Mouse (Mus musculus): ENCODE results near the gene Olfr1140. TPM values are rescaled to one million over a fixed set of nuclear protein-coding genes. Genes with fewer than 3 reads are reported as not detected.

Gene Olfr1140
- not detected in 2 replicates for polyA plus RNA-seq (2015; fragmentation: Nextera tagmentation; extraction: Ambion mirVana)

GRCm38 (mm10) chr2:87743452-87743851, at the start of gene Olfr1140:
Gene Olfr1140, plus strand, starts transcription at chr2:87743752.
- H3K4me1 ChIP-seq (ENCODE audit: control insufficient read depth, insufficient read depth, low read length), result no peaks in the 10 kb centered on the region
- H3K9me3 ChIP-seq (replicated peaks; ENCODE audit: control insufficient read depth, low read length), result no peaks in the 10 kb centered on the region
- H3K27me3 ChIP-seq (ENCODE audit: control insufficient read depth, insufficient read depth, low read length), result no peaks in the 10 kb centered on the region
- no peak within 1 kb of the TSS for H3K4me3 ChIP-seq (replicated peaks; ENCODE audit: low read length)
- H3K4me2 ChIP-seq (ENCODE audit: low read depth, low read length), result no peak within 1 kb of the TSS
- no peak within 1 kb of the TSS for H3K9ac ChIP-seq (ENCODE audit: low read length)
- no peak for ATAC-seq (ENCODE audit: insufficient read depth, low FRiP score)
- H3K27ac ChIP-seq (ENCODE audit: low read length), result no peak within 1 kb of the TSS
- WGBS, result 78% methylated on average over 3 of the region's 3 CpGs
- no peaks in the 10 kb centered on the region for H3K36me3 ChIP-seq (ENCODE audit: control insufficient read depth, insufficient read depth, low read length)

DNA sequence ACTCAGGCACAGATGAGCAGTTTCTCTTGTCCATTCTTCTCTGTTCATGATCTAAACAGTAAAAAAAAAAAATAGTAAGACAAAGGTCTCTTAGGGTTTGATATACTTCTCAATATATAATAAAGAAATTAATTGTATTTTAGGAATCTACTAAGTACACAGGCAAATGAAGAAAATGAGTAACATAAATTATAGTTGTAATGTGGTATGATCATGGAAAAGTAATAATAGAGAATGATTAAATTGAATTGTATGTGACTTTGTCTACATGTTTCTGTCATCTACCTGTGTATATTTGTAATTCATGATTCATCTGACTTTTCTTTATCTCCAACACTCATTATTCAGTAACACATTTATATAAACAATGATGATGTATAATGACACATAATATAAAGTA, 49.7 kb upstream of the Olfr1140 start, which contains the start of gene Olfr1136:
Olfr1136 (minus strand) TSS at position 101 of the 400 bp plus-strand sequence.
- Histone ChIP-seq H3K36me3 (ENCODE audit: control insufficient read depth, insufficient read depth, low read length) (no peaks in the 10 kb centered on the region), H3K4me1 (ENCODE audit: control insufficient read depth, insufficient read depth, low read length) (no peaks in the 10 kb centered on the region), H3K27me3 (ENCODE audit: control insufficient read depth, insufficient read depth, low read length) (no peaks in the 10 kb centered on the region), H3K9me3 (replicated peaks; ENCODE audit: control insufficient read depth, low read length) (no peaks in the 10 kb centered on the region), H3K9ac (ENCODE audit: low read length) (no peak within 1 kb of the TSS), H3K4me3 (replicated peaks; ENCODE audit: low read length) (no peak within 1 kb of the TSS), H3K27ac (ENCODE audit: low read length) (no peak within 1 kb of the TSS), H3K4me2 (ENCODE audit: low read depth, low read length) (no peak within 1 kb of the TSS)
- ATAC-seq (ENCODE audit: insufficient read depth, low FRiP score), result no peak

GRCm38 (mm10) chr2:87713079-87713478, 30.5 kb upstream of the Olfr1140 start, which contains the start of gene Olfr1137:
Gene Olfr1137, minus strand, starts transcription at chr2:87713179.
- no peaks in the 10 kb centered on the region for H3K36me3 ChIP-seq (ENCODE audit: control insufficient read depth, insufficient read depth, low read length)
- H3K4me2 ChIP-seq (ENCODE audit: low read depth, low read length), result no peak within 1 kb of the TSS
- H3K9me3 ChIP-seq (replicated peaks; ENCODE audit: control insufficient read depth, low read length), result no peaks in the 10 kb centered on the region
- no peaks in the 10 kb centered on the region for H3K27me3 ChIP-seq (ENCODE audit: control insufficient read depth, insufficient read depth, low read length)
- no peaks in the 10 kb centered on the region for H3K4me1 ChIP-seq (ENCODE audit: control insufficient read depth, insufficient read depth, low read length)
- H3K4me3 ChIP-seq (replicated peaks; ENCODE audit: low read length), result no peak within 1 kb of the TSS
- ATAC-seq (ENCODE audit: insufficient read depth, low FRiP score), result no peak
- H3K9ac ChIP-seq (ENCODE audit: low read length), result no peak within 1 kb of the TSS
- no peak within 1 kb of the TSS for H3K27ac ChIP-seq (ENCODE audit: low read length)

DNA sequence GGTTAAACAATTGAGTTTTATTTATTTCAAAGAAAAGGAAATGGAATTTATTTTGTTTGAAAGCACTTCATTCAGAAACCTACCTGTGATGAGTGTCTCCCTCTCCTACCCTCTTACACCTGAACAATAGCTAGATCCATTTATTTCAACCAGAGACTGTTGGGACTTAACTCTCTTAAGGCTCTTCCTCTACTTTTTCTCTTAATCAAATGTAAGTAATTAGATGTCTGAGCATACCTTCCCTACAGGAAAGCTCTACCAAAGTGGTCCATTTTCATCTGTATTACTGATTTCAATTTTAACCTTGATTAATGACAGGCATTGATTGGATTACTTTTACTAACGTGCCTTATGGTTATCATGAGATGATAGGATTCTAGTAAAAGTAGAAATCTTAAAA, 3.7 kb upstream of the Olfr1140 start, which contains the start of gene Olfr1138:
Olfr1138 (minus strand) TSS at position 101 of the 400 bp plus-strand sequence.
- H3K4me1 ChIP-seq (ENCODE audit: control insufficient read depth, insufficient read depth, low read length), result no peaks in the 10 kb centered on the region
- WGBS, result 84% methylated on average over 1 of the region's 1 CpGs
- ATAC-seq (ENCODE audit: insufficient read depth, low FRiP score), result no peak
- H3K4me2 ChIP-seq (ENCODE audit: low read depth, low read length), result no peak within 1 kb of the TSS
- no peaks in the 10 kb centered on the region for H3K36me3 ChIP-seq (ENCODE audit: control insufficient read depth, insufficient read depth, low read length)
- no peak within 1 kb of the TSS for H3K9ac ChIP-seq (ENCODE audit: low read length)
- no peaks in the 10 kb centered on the region for H3K9me3 ChIP-seq (replicated peaks; ENCODE audit: control insufficient read depth, low read length)
- no peak within 1 kb of the TSS for H3K4me3 ChIP-seq (replicated peaks; ENCODE audit: low read length)
- no peaks in the 10 kb centered on the region for H3K27me3 ChIP-seq (ENCODE audit: control insufficient read depth, insufficient read depth, low read length)
- H3K27ac ChIP-seq (ENCODE audit: low read length), result no peak within 1 kb of the TSS

DNA sequence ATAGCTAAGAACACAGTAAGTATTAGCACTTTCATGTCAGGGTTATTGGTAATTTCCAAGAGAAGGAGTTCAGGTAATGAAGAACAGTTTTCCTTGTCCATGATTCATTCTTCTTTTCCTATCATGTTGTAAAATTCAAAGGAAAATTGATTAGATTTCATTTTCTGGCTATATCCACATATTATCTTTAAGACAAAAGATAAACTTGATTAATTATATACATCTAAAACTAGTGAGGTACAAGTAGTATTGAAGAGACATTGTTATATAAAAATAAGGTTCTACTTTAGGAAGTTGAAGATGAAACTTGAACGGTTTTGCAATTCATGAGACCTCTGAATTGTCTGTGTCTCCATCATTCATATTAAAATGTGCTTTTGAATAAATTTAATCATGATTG, 10.3 kb downstream of the Olfr1140 start, which contains the start of gene Olfr1141:
Olfr1141 (minus strand) TSS at position 101 of the 400 bp plus-strand sequence.
- Histone ChIP-seq H3K4me3 (replicated peaks; ENCODE audit: low read length) (no peak within 1 kb of the TSS), H3K27me3 (ENCODE audit: control insufficient read depth, insufficient read depth, low read length) (no peaks in the 10 kb centered on the region), H3K27ac (ENCODE audit: low read length) (no peak within 1 kb of the TSS), H3K36me3 (ENCODE audit: control insufficient read depth, insufficient read depth, low read length) (no peaks in the 10 kb centered on the region), H3K9ac (ENCODE audit: low read length) (no peak within 1 kb of the TSS), H3K9me3 (replicated peaks; ENCODE audit: control insufficient read depth, low read length) (no peaks in the 10 kb centered on the region), H3K4me1 (ENCODE audit: control insufficient read depth, insufficient read depth, low read length) (no peaks in the 10 kb centered on the region), H3K4me2 (ENCODE audit: low read depth, low read length) (no peak within 1 kb of the TSS)
- 89% methylated on average over 1 of the region's 1 CpGs for WGBS
- no peak for ATAC-seq (ENCODE audit: insufficient read depth, low FRiP score)

DNA sequence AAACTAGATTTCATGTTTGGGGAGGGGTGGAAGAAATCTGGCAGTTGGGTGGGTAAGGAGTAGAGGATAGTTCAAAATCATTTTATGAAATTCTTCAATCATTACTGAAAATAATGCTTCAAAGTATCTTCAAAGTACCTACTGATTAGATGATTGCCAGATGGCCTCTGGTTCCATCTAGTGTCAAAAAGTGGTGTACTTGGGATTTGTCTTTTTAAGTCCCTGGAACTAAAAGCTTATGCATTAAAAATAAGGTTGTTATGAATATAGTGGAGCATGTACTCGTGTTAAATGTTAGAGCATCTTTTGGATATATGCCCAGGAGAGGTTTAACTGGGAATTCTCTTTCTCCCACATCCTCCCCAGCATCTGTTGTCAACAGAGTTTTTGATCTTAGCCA, 32.6 kb downstream of the Olfr1140 start:
- Histone ChIP-seq H3K36me3 (ENCODE audit: control insufficient read depth, insufficient read depth, low read length) (no peaks in the 10 kb centered on the region), H3K27ac (ENCODE audit: low read length) (no peak overlapping the region), H3K4me2 (ENCODE audit: low read depth, low read length) (no peak overlapping the region), H3K9ac (ENCODE audit: low read length) (no peak overlapping the region), H3K27me3 (ENCODE audit: control insufficient read depth, insufficient read depth, low read length) (no peaks in the 10 kb centered on the region), H3K4me1 (ENCODE audit: control insufficient read depth, insufficient read depth, low read length) (no peaks in the 10 kb centered on the region), H3K4me3 (replicated peaks; ENCODE audit: low read length) (no peak overlapping the region), H3K9me3 (replicated peaks; ENCODE audit: control insufficient read depth, low read length) (no peaks in the 10 kb centered on the region)
- no peak for ATAC-seq (ENCODE audit: insufficient read depth, low FRiP score)
- 33% methylated on average over 1 of the region's 1 CpGs for WGBS

GRCm38 (mm10) chr2:87779183-87779582, 35.6 kb downstream of the Olfr1140 start, which contains the start of gene Olfr152:
Gene Olfr152, plus strand, starts transcription at chr2:87779483.
- no peaks in the 10 kb centered on the region for H3K4me1 ChIP-seq (ENCODE audit: control insufficient read depth, insufficient read depth, low read length)
- H3K4me3 ChIP-seq (replicated peaks; ENCODE audit: low read length), result no peak within 1 kb of the TSS
- no peak within 1 kb of the TSS for H3K4me2 ChIP-seq (ENCODE audit: low read depth, low read length)
- WGBS, result 67% methylated on average over 4 of the region's 4 CpGs
- H3K27me3 ChIP-seq (ENCODE audit: control insufficient read depth, insufficient read depth, low read length), result no peaks in the 10 kb centered on the region
- no peak within 1 kb of the TSS for H3K27ac ChIP-seq (ENCODE audit: low read length)
- no peak for ATAC-seq (ENCODE audit: insufficient read depth, low FRiP score)
- H3K36me3 ChIP-seq (ENCODE audit: control insufficient read depth, insufficient read depth, low read length), result no peaks in the 10 kb centered on the region
- no peak within 1 kb of the TSS for H3K9ac ChIP-seq (ENCODE audit: low read length)
- no peaks in the 10 kb centered on the region for H3K9me3 ChIP-seq (replicated peaks; ENCODE audit: control insufficient read depth, low read length)

Other genes starting within 250 kb of the Olfr1140 start
- not detected in 2 replicates for gene Pramel7, start 246.7 kb upstream of the Olfr1140 start, polyA plus RNA-seq (2015; fragmentation: Nextera tagmentation; extraction: Ambion mirVana)
- not detected in 2 replicates for gene Pramel6, start 237.2 kb upstream of the Olfr1140 start, polyA plus RNA-seq (2015; fragmentation: Nextera tagmentation; extraction: Ambion mirVana)
- gene Olfr153, start 212.0 kb upstream of the Olfr1140 start, polyA plus RNA-seq (2015; fragmentation: Nextera tagmentation; extraction: Ambion mirVana), result not detected in 2 replicates
- gene Olfr1128, start 198.2 kb upstream of the Olfr1140 start, polyA plus RNA-seq (2015; fragmentation: Nextera tagmentation; extraction: Ambion mirVana), result not detected in 2 replicates
- not detected in 2 replicates for gene Olfr1129, start 169.8 kb upstream of the Olfr1140 start, polyA plus RNA-seq (2015; fragmentation: Nextera tagmentation; extraction: Ambion mirVana)
- gene Olfr1130, start 137.5 kb upstream of the Olfr1140 start, polyA plus RNA-seq (2015; fragmentation: Nextera tagmentation; extraction: Ambion mirVana), result not detected in 2 replicates
- not detected in 2 replicates for gene Olfr1131, start 116.6 kb upstream of the Olfr1140 start, polyA plus RNA-seq (2015; fragmentation: Nextera tagmentation; extraction: Ambion mirVana)
- not detected in 2 replicates for gene Olfr1132, start 106.2 kb upstream of the Olfr1140 start, polyA plus RNA-seq (2015; fragmentation: Nextera tagmentation; extraction: Ambion mirVana)
- not detected in 2 replicates for gene Olfr1133, start 96.4 kb upstream of the Olfr1140 start, polyA plus RNA-seq (2015; fragmentation: Nextera tagmentation; extraction: Ambion mirVana)
- gene Olfr1134, start 85.3 kb upstream of the Olfr1140 start, polyA plus RNA-seq (2015; fragmentation: Nextera tagmentation; extraction: Ambion mirVana), result not detected in 2 replicates
- gene Olfr1135, start 70.1 kb upstream of the Olfr1140 start, polyA plus RNA-seq (2015; fragmentation: Nextera tagmentation; extraction: Ambion mirVana), result not detected in 2 replicates
- gene Olfr1136, start 49.8 kb upstream of the Olfr1140 start, polyA plus RNA-seq (2015; fragmentation: Nextera tagmentation; extraction: Ambion mirVana), result not detected in 2 replicates
- not detected in 2 replicates for gene Olfr1137, start 30.6 kb upstream of the Olfr1140 start, polyA plus RNA-seq (2015; fragmentation: Nextera tagmentation; extraction: Ambion mirVana)
- gene Olfr1138, start 3.8 kb upstream of the Olfr1140 start, polyA plus RNA-seq (2015; fragmentation: Nextera tagmentation; extraction: Ambion mirVana), result not detected in 2 replicates
- not detected in 2 replicates for gene Olfr1141, start 10.2 kb downstream of the Olfr1140 start, polyA plus RNA-seq (2015; fragmentation: Nextera tagmentation; extraction: Ambion mirVana)
- not detected in 2 replicates for gene Olfr152, start 35.7 kb downstream of the Olfr1140 start, polyA plus RNA-seq (2015; fragmentation: Nextera tagmentation; extraction: Ambion mirVana)
- not detected in 2 replicates for gene Olfr1143, start 56.8 kb downstream of the Olfr1140 start, polyA plus RNA-seq (2015; fragmentation: Nextera tagmentation; extraction: Ambion mirVana)
- not detected in 2 replicates for gene Olfr1145, start 66.1 kb downstream of the Olfr1140 start, polyA plus RNA-seq (2015; fragmentation: Nextera tagmentation; extraction: Ambion mirVana)
- gene Olfr1148, start 86.8 kb downstream of the Olfr1140 start, polyA plus RNA-seq (2015; fragmentation: Nextera tagmentation; extraction: Ambion mirVana), result not detected in 2 replicates
- gene Olfr1150-ps1, start 100.2 kb downstream of the Olfr1140 start, polyA plus RNA-seq (2015; fragmentation: Nextera tagmentation; extraction: Ambion mirVana), result not detected in 2 replicates
- not detected in 2 replicates for gene Olfr1151, start 112.1 kb downstream of the Olfr1140 start, polyA plus RNA-seq (2015; fragmentation: Nextera tagmentation; extraction: Ambion mirVana)
- not detected in 2 replicates for gene Olfr1152, start 122.7 kb downstream of the Olfr1140 start, polyA plus RNA-seq (2015; fragmentation: Nextera tagmentation; extraction: Ambion mirVana)
- not detected in 2 replicates for gene Olfr1153, start 151.2 kb downstream of the Olfr1140 start, polyA plus RNA-seq (2015; fragmentation: Nextera tagmentation; extraction: Ambion mirVana)
- not detected in 2 replicates for gene Olfr1154, start 161.4 kb downstream of the Olfr1140 start, polyA plus RNA-seq (2015; fragmentation: Nextera tagmentation; extraction: Ambion mirVana)
- not detected in 2 replicates for gene Olfr1155, start 201.4 kb downstream of the Olfr1140 start, polyA plus RNA-seq (2015; fragmentation: Nextera tagmentation; extraction: Ambion mirVana)
- gene Olfr1156, start 209.3 kb downstream of the Olfr1140 start, polyA plus RNA-seq (2015; fragmentation: Nextera tagmentation; extraction: Ambion mirVana), result not detected in 2 replicates
- gene Olfr1157, start 224.5 kb downstream of the Olfr1140 start, polyA plus RNA-seq (2015; fragmentation: Nextera tagmentation; extraction: Ambion mirVana), result not detected in 2 replicates
- not detected in 2 replicates for gene Olfr74, start 230.9 kb downstream of the Olfr1140 start, polyA plus RNA-seq (2015; fragmentation: Nextera tagmentation; extraction: Ambion mirVana)
- not detected in 2 replicates for gene Olfr1158, start 246.4 kb downstream of the Olfr1140 start, polyA plus RNA-seq (2015; fragmentation: Nextera tagmentation; extraction: Ambion mirVana)

Data from stomach, embryonic 16.5 days (tissue).